Mouse (Mus musculus) c-Kit-positive CD71-positive TER-119-negative erythroid progenitor cells, embryonic 14.5 days (primary cell): ENCODE data around the gene Dyrk1a.

Experiments
- DNase-seq: peaks from one replicate; pipeline ENCODE4 v3.0.0-alpha.2; 2013; ENCODE audit warnings: low read depth

The Dyrk1a gene

GRCm38 (mm10) chr16:94569229-94570176 is at the start of gene Dyrk1a:
Gene Dyrk1a, plus strand, starts transcription at chr16:94570010.
- DNase-seq = peak; percentile 98

- no peak for DNase-seq
Observed at GRCm38 (mm10) chr16:94523594-94524377, 46.0 kb upstream of the Dyrk1a start.

GRCm38 (mm10) chr16:94524691-94525090 is 45.1 kb upstream of the Dyrk1a start:
- DNase-seq = no peak

- DNase-seq = no peak
Observed at GRCm38 (mm10) chr16:94525955-94526343, 43.9 kb upstream of the Dyrk1a start.

GRCm38 (mm10) chr16:94526344-94527151 is 43.3 kb upstream of the Dyrk1a start, which contains the start of gene Vps26c:
Gene Vps26c, minus strand, starts transcription at chr16:94526830.
- peak; percentile 93 for DNase-seq

GRCm38 (mm10) chr16:94527152-94527534 is 42.7 kb upstream of the Dyrk1a start:
- DNase-seq = no peak

GRCm38 (mm10) chr16:94527546-94527945 is 42.3 kb upstream of the Dyrk1a start:
- DNase-seq = no peak

GRCm38 (mm10) chr16:94531268-94531667 is 38.5 kb upstream of the Dyrk1a start:
- no peak for DNase-seq

GRCm38 (mm10) chr16:94533679-94534078 is 36.1 kb upstream of the Dyrk1a start:
- DNase-seq = no peak

- DNase-seq = no peak
Observed at GRCm38 (mm10) chr16:94535716-94536115, 34.1 kb upstream of the Dyrk1a start.

GRCm38 (mm10) chr16:94536417-94537158 is 33.2 kb upstream of the Dyrk1a start:
- no peak for DNase-seq

- DNase-seq = no peak
Observed at GRCm38 (mm10) chr16:94537159-94537527, 32.7 kb upstream of the Dyrk1a start.

- no peak for DNase-seq
Observed at GRCm38 (mm10) chr16:94540140-94540539, 29.7 kb upstream of the Dyrk1a start.

GRCm38 (mm10) chr16:94542898-94543297 is 26.9 kb upstream of the Dyrk1a start:
- DNase-seq = no peak

GRCm38 (mm10) chr16:94544540-94545105 is 25.2 kb upstream of the Dyrk1a start:
- DNase-seq = no peak

- DNase-seq = no peak
Observed at GRCm38 (mm10) chr16:94545781-94546562, 23.8 kb upstream of the Dyrk1a start.

GRCm38 (mm10) chr16:94549813-94550212 is 20.0 kb upstream of the Dyrk1a start:
- no peak for DNase-seq

- no peak for DNase-seq
Observed at GRCm38 (mm10) chr16:94551934-94552333, 17.9 kb upstream of the Dyrk1a start.

GRCm38 (mm10) chr16:94555346-94555745 is 14.5 kb upstream of the Dyrk1a start:
- DNase-seq = no peak

- DNase-seq = no peak
Observed at GRCm38 (mm10) chr16:94556228-94556627, 13.6 kb upstream of the Dyrk1a start.
